Mouse (Mus musculus) CH12.LX (cell line): ENCODE data around the gene Ist1. TPM values are rescaled to one million over a fixed set of nuclear protein-coding genes. Genes with fewer than 3 reads are reported as not detected.

Experiments used
- DNase-seq: peaks from one replicate; pipeline ENCODE4 v3.0.0-alpha.2; 2013; ENCODE audit errors: extremely low read depth
- H3K27ac ChIP-seq: 2 replicates; pipeline ENCODE4 v1.5.1; 2012; ENCODE audit warnings: low read depth, mild to moderate bottlenecking, control low read depth, moderate library complexity; ENCODE audit not compliant: insufficient read depth
- H3K27me3 ChIP-seq: replicated peaks from 2 replicates; pipeline ENCODE3; 2012; ENCODE audit warnings: inconsistent platforms
- H3K36me3 ChIP-seq, 2 experiments: replicated peaks in 1 of 2; 2 replicates each; pipeline versions ENCODE3 to v1.6.1; 2012; ENCODE audit warnings: inconsistent platforms in 1 of 2, low read length in 1 of 2, mild to moderate bottlenecking in 1 of 2, mixed read lengths in 1 of 2, moderate library complexity in 1 of 2; ENCODE audit not compliant: control insufficient read depth in 1 of 2, insufficient read depth in 1 of 2
- H3K4me1 ChIP-seq, 2 experiments: 2 replicates each; pipeline ENCODE4 v1.6.1; 2012; ENCODE audit warnings: inconsistent platforms in 1 of 2, moderate library complexity in 1 of 2; ENCODE audit not compliant: insufficient read depth in 2 of 2, control insufficient read depth in 1 of 2
- H3K4me2 ChIP-seq: 2 replicates; pipeline ENCODE4 v1.6.1; 2012; ENCODE audit warnings: low read depth, mild to moderate bottlenecking, control low read depth; ENCODE audit not compliant: poor library complexity, insufficient read depth, severe bottlenecking
- H3K4me3 ChIP-seq, 3 experiments: fragments of 150-350 bp in 1 of 3; sonication (generic) in 1 of 3; replicated peaks in 1 of 3; 2 replicates each; pipeline versions ENCODE3 to v1.5.1; 2011 to 2012; ENCODE audit warnings: low read depth in 2 of 3, low read length in 2 of 3, mild to moderate bottlenecking in 2 of 3, moderate library complexity in 2 of 3, control low read depth in 1 of 3, improper control_type of control experiment in 1 of 3, inconsistent platforms in 1 of 3, mixed read lengths in 1 of 3; ENCODE audit not compliant: poor library complexity in 1 of 3
- H3K79me2 ChIP-seq: replicated peaks from 2 replicates; pipeline ENCODE4 v1.6.1; 2012; ENCODE audit warnings: mild to moderate bottlenecking, moderate library complexity; ENCODE audit not compliant: control insufficient read depth, poor library complexity, insufficient read depth, severe bottlenecking; ENCODE audit errors: extremely low read depth
- H3K9ac ChIP-seq: 2 replicates; pipeline ENCODE4 v1.6.1; 2012; ENCODE audit warnings: low read depth, mild to moderate bottlenecking, control low read depth, moderate library complexity; ENCODE audit not compliant: insufficient read depth
- H3K9me3 ChIP-seq: replicated peaks from 2 replicates; pipeline ENCODE3; 2012; ENCODE audit warnings: low read length, inconsistent platforms, mixed read lengths
- BHLHE40 ChIP-seq: IDR thresholded peaks from 2 replicates; pipeline ENCODE4 v1.6.1; 2011; ENCODE audit warnings: mild to moderate bottlenecking, low read depth, low read length, improper control_type of control experiment
- CHD2 ChIP-seq: IDR thresholded peaks from 2 replicates; pipeline ENCODE4 v1.6.1; 2011; ENCODE audit warnings: low read length, improper control_type of control experiment
- E2F4 ChIP-seq: IDR thresholded peaks from 2 replicates; pipeline ENCODE4 v1.6.1; 2011; ENCODE audit warnings: low read depth, low read length, improper control_type of control experiment; ENCODE audit not compliant: insufficient replicate concordance
- ELF1 ChIP-seq: IDR thresholded peaks from 2 replicates; pipeline ENCODE4 v1.6.1; 2014; ENCODE audit warnings: low read depth, mild to moderate bottlenecking, inconsistent platforms, low read length, improper control_type of control experiment
- IRF4 ChIP-seq: IDR thresholded peaks from 2 replicates; pipeline ENCODE4 v1.6.1; 2014; ENCODE audit warnings: low read depth, mild to moderate bottlenecking, inconsistent platforms, low read length, improper control_type of control experiment
- JUND ChIP-seq: conservative IDR thresholded peaks from 2 replicates; pipeline ENCODE4 v1.6.1; 2011; ENCODE audit warnings: low read depth, low read length, improper control_type of control experiment
- KAT2A ChIP-seq: IDR thresholded peaks from 2 replicates; pipeline ENCODE4 v1.6.1; 2012; ENCODE audit warnings: low read length, improper control_type of control experiment, inconsistent platforms; ENCODE audit not compliant: insufficient replicate concordance
- MAFK ChIP-seq: IDR thresholded peaks from 2 replicates; pipeline ENCODE4 v1.6.1; 2011; ENCODE audit warnings: low read length, improper control_type of control experiment; ENCODE audit not compliant: insufficient replicate concordance
- MAZ ChIP-seq: IDR thresholded peaks from 2 replicates; pipeline ENCODE4 v1.6.1; 2012; ENCODE audit warnings: low read depth, mild to moderate bottlenecking, inconsistent platforms, low read length, improper control_type of control experiment, moderate library complexity
- MXI1 ChIP-seq: IDR thresholded peaks from 2 replicates; pipeline ENCODE4 v1.6.1; 2011; ENCODE audit warnings: mild to moderate bottlenecking, low read depth, low read length, improper control_type of control experiment
- MYC ChIP-seq: IDR thresholded peaks from 2 replicates; pipeline ENCODE4 v1.6.1; 2011; ENCODE audit warnings: low read depth, mild to moderate bottlenecking, improper control_type of control experiment, low read length
- NRF1 ChIP-seq: IDR thresholded peaks from 2 replicates; pipeline ENCODE4 v1.6.1; 2014; ENCODE audit warnings: low read depth, mild to moderate bottlenecking, inconsistent platforms, low read length, improper control_type of control experiment, moderate library complexity
- PAX5 ChIP-seq: IDR thresholded peaks from 2 replicates; pipeline ENCODE4 v1.6.1; 2012; ENCODE audit warnings: low read length, inconsistent platforms, mixed read lengths
- SIN3A ChIP-seq: IDR thresholded peaks from 2 replicates; pipeline ENCODE4 v1.6.1; 2012; ENCODE audit warnings: low read length, improper control_type of control experiment, inconsistent platforms
- USF1 ChIP-seq: IDR thresholded peaks from 2 replicates; pipeline ENCODE4 v1.6.1; 2014; ENCODE audit warnings: low read depth, mild to moderate bottlenecking, inconsistent platforms, low read length, improper control_type of control experiment
- USF2 ChIP-seq: conservative IDR thresholded peaks from 2 replicates; pipeline ENCODE4 v1.6.1; 2011; ENCODE audit warnings: low read depth, low read length, improper control_type of control experiment
- ZKSCAN1 ChIP-seq: IDR thresholded peaks from 2 replicates; pipeline ENCODE4 v1.6.1; 2012; ENCODE audit warnings: low read depth, inconsistent platforms, low read length, improper control_type of control experiment, borderline replicate concordance
- dilution Hi-C: fragments of 300-500 bp; cut with MboI; formaldehyde crosslinking; loops from 2 replicates; pipeline ENCODE4 v1.14.3; 2020; ENCODE audit warnings: low sequenced_read_pairs; ENCODE audit not compliant: extremely low pct_unique_long_range_greater_than_20kb, extremely low pct_ligation_motif_present
- in situ Hi-C: fragments of 300-500 bp; cut with MboI; formaldehyde crosslinking; loops from 3 replicates; pipeline ENCODE4 v1.14.3; 2019; ENCODE audit warnings: low sequenced_read_pairs, low pct_ligation_motif_present, low pct_unique_long_range_greater_than_20kb, mixed read lengths
- polyA plus RNA-seq: library from polyadenylated mRNA; unstranded; fragments of >175 nt; gene quantifications from 2 replicates; pipeline ENCODE4 v1.2.1, GENCODE M21; 2012; ENCODE audit warnings: low read depth; ENCODE audit not compliant: insufficient read length
- total RNA-seq, 2 experiments: library from RNA; depleted of rRNA; stranded (reverse); fragments of 300-350 nt in 1 of 2; fragments of >200 nt in 1 of 2; gene quantifications; 2 replicates each; pipeline ENCODE4 v1.2.3; 2012 to 2014

Gene Ist1
- total and polyA plus RNA-seq, 3 experiments = 38.2 to 57.2 (median 53.1) TPM

DNA sequence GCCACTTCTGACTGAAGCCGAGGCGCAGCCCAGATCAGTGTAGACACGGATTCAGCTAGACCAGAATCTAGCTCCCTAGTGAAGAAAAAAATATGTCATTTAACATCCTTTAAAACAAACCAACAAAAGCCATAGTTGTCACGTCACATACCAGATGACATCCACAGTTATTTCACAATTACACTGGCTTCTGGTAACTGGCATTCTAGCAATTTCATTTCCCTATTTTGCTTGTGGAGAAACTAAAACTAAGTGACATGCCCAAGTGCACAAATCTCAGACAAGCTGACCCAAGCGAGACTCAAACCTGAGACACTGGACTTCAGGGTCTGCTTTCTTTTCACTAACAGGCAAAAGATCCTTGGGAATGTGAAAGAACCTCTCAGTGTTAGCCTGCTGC lies 10.9 kb downstream of the Ist1 start:
- Histone ChIP-seq H3K9ac (no peak overlapping the region), H3K27ac (no peak overlapping the region), H3K4me3 (no peak overlapping the region), H3K4me2 (no peak overlapping the region), H3K79me2 (peaks cover 38% of the 10 kb centered on the region), H3K4me1 (peaks cover 4 to 7% of the 10 kb centered on the region in 2 experiments), H3K36me3 (peaks cover 51 to 83% of the 10 kb centered on the region in 2 experiments), H3K27me3 (no peaks in the 10 kb centered on the region), H3K9me3 (no peaks in the 10 kb centered on the region)
- no peak for DNase-seq
- dilution Hi-C loops = no loop called here
- in situ Hi-C loops = loop anchor here (10.0 kb wide), 1 partner anchor 67 kb away; the partner anchor contains the start of gene Pkd1l3
- TF ChIP-seq ZKSCAN1 = no peak
- no peak for TF ChIP-seq IRF4
- no peak for TF ChIP-seq MXI1
- no peak for TF ChIP-seq BHLHE40
- no peak for TF ChIP-seq USF1

DNA sequence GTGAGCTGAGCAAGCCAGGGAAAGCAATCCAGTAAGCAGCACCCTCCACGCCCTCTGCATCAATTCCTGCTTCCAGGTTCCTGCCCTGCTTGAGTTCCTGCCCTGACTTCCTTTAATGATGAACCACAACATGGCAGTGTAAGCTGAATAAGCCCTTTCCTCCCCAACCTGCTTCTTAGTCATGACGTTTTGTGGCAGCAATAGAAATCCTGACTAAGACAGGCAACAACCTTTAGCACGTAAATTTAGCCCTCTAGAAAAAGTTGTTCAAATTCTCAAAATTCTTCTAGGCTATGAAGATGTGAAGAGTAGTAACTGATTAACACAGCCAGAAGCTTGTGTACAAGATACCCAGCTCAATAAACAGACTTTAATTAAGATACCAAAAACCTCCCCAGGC lies 11.5 kb downstream of the Ist1 start:
- no peak for DNase-seq
- Histone ChIP-seq H3K4me1 (peaks cover 4 to 7% of the 10 kb centered on the region in 2 experiments), H3K4me3 (no peak overlapping the region), H3K79me2 (peaks cover 32% of the 10 kb centered on the region), H3K36me3 (peaks cover 56 to 86% of the 10 kb centered on the region in 2 experiments), H3K27ac (no peak overlapping the region), H3K9me3 (no peaks in the 10 kb centered on the region), H3K27me3 (no peaks in the 10 kb centered on the region), H3K4me2 (no peak overlapping the region), H3K9ac (no peak overlapping the region)
- dilution Hi-C loops (no loop called here), in situ Hi-C loops (loop anchor here (10.0 kb wide), 1 partner anchor 67 kb away; the partner anchor contains the start of gene Pkd1l3)
- TF ChIP-seq E2F4 = no peak
- no peak for TF ChIP-seq SIN3A
- TF ChIP-seq USF1 = no peak
- no peak for TF ChIP-seq ELF1
- TF ChIP-seq MAZ = no peak
- TF ChIP-seq USF2 = no peak
- no peak for TF ChIP-seq CHD2
- TF ChIP-seq MYC = no peak
- TF ChIP-seq PAX5 = no peak
- TF ChIP-seq NRF1 = no peak
- no peak for TF ChIP-seq JUND
- no peak for TF ChIP-seq MAFK
- TF ChIP-seq KAT2A = no peak
- no peak for TF ChIP-seq IRF4
